Mouse (Mus musculus) adrenal gland (tissue): Measurements from ENCODE around the gene Prokr1.
"Not testable (repeated sequence)": the region's sequence is repeated elsewhere in the genome, so short reads cannot be mapped to it uniquely, and the experiment has no call there.

Experiments used
- intact Hi-C: fragments of 180-260 bp; cut with DNase I; formaldehyde crosslinking; loops from one replicate; pipeline ENCODE4 v1.15.1; 2025

Gene Prokr1

GRCm38 (mm10) chr6:87571863-87572262 lies 18.7 kb downstream of the Prokr1 start:
- intact Hi-C loops: not testable (repeated sequence)

- intact Hi-C loops: no loop called here
Observed at GRCm38 (mm10) chr6:87567686-87568593, 22.6 kb downstream of the Prokr1 start.

GRCm38 (mm10) chr6:87565166-87565565 lies 25.4 kb downstream of the Prokr1 start:
- intact Hi-C loops: no loop called here

GRCm38 (mm10) chr6:87564356-87564755 lies 26.2 kb downstream of the Prokr1 start:
- intact Hi-C loops: no loop called here

- intact Hi-C loops: no loop called here
Observed at GRCm38 (mm10) chr6:87553724-87554123, 36.8 kb downstream of the Prokr1 start.

GRCm38 (mm10) chr6:87552054-87552807 lies 38.3 kb downstream of the Prokr1 start:
- intact Hi-C loops: no loop called here

GRCm38 (mm10) chr6:87547836-87548235 lies 42.7 kb downstream of the Prokr1 start:
- intact Hi-C loops: no loop called here

- intact Hi-C loops: no loop called here
Observed at GRCm38 (mm10) chr6:87547431-87547830, 43.1 kb downstream of the Prokr1 start.

- intact Hi-C loops: no loop called here
Observed at GRCm38 (mm10) chr6:87545331-87546217, 45.0 kb downstream of the Prokr1 start.

- intact Hi-C loops: no loop called here
Observed at GRCm38 (mm10) chr6:87542027-87542426, 48.5 kb downstream of the Prokr1 start.

GRCm38 (mm10) chr6:87541171-87541571 lies 49.4 kb downstream of the Prokr1 start:
- intact Hi-C loops: no loop called here

- intact Hi-C loops: no loop called here
Observed at GRCm38 (mm10) chr6:87538376-87539270, 51.9 kb downstream of the Prokr1 start.

GRCm38 (mm10) chr6:87537678-87538077 lies 52.9 kb downstream of the Prokr1 start:
- intact Hi-C loops: no loop called here

GRCm38 (mm10) chr6:87536270-87536669 lies 54.3 kb downstream of the Prokr1 start:
- intact Hi-C loops: no loop called here

- intact Hi-C loops: no loop called here
Observed at GRCm38 (mm10) chr6:87535651-87536050, 54.9 kb downstream of the Prokr1 start.

GRCm38 (mm10) chr6:87534855-87535575 lies 55.5 kb downstream of the Prokr1 start:
- intact Hi-C loops: no loop called here

GRCm38 (mm10) chr6:87532953-87533710 lies 57.4 kb downstream of the Prokr1 start, which contains the start of gene Arhgap25:
TSS of gene Arhgap25 (minus strand) at chr6:87533259.
- intact Hi-C loops: no loop called here

GRCm38 (mm10) chr6:87531456-87532015 lies 59.0 kb downstream of the Prokr1 start:
- intact Hi-C loops: no loop called here
